Mouse (Mus musculus) liver, adult 2 months (tissue): ENCODE results near the gene Wnt8b.

Source experiments
- CTCF ChIP-seq: fragments of 200-500 bp; IDR thresholded peaks from 2 replicates; pipeline ENCODE4 v1.5.1; 2011; ENCODE audit warnings: low read depth, low read length, control low read depth
- POLR2A ChIP-seq: fragments of 200-500 bp; IDR thresholded peaks from 2 replicates; pipeline ENCODE4 v1.6.1; 2011; ENCODE audit warnings: low read length, control low read depth; ENCODE audit not compliant: insufficient read depth; ENCODE audit errors: extremely low read depth

- TF ChIP-seq CTCF (no peak), POLR2A (no peak)
These were observed 31.8 kb upstream of the Wnt8b start for GRCm38 (mm10) chr19:44461500-44461899.
